Mouse (Mus musculus) ES-Bruce4 (cell line): Measurements from ENCODE around the gene A630095E13Rik.

Experiments
- CTCF ChIP-seq: IDR thresholded peaks from one replicate; pipeline ENCODE4 v1.8.1; 2011; ENCODE audit warnings: low read depth, low read length
- EP300 ChIP-seq: IDR thresholded peaks from 2 replicates; pipeline ENCODE4 v1.6.1; 2011; ENCODE audit warnings: low read depth, low read length; ENCODE audit not compliant: insufficient read depth
- POLR2A ChIP-seq: IDR thresholded peaks from one replicate; pipeline ENCODE4 v1.8.1; 2011; ENCODE audit warnings: low read length; ENCODE audit not compliant: insufficient read depth

GRCm38 (mm10) chr9:36692920-36693319 is 49.7 kb upstream of the A630095E13Rik start, which contains the start of gene Acrv1:
- TF ChIP-seq POLR2A (no peak), CTCF (no peak), EP300 (no peak)
